Mouse (Mus musculus): ENCODE results near the gene Rprd1b.

DNA sequence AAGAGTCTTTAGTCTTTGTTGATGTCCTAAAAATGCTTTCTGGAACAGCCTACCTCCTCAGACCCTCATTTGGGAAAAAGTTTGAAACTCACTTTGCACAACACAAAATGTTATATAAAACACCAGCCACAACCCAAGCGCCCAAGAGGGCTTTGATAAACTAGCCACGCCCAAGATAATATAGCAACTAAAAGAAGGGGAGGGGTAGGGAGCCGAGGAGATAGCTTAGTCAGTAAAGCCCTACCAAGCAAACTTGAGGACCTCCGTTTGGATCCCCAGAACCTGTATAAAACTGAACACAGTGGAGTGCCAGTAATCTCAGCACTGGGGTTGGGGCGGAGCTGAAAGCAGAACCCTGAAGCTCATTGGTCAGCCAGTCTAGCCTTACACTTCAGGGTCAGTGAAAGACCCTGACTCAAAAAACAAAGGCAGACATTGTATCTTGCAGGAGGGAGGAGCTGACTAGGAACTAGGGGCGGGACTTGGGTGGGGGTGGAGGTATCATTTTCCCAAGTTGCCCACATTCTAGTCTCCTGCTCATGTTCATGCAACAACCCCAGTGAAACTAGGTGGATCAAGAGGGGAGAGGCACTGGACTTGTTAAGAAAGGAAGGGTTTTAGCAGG lies 124.5 kb downstream of the Rprd1b start:
- TF ChIP-seq CTCF (IDR thresholded peaks at IDR 0.05; ENCODE audit: low read depth), result no peak
- TF ChIP-seq EP300 (IDR thresholded peaks at IDR 0.05; ENCODE audit: low read depth), result no peak
